Mouse (Mus musculus): ENCODE data around the gene Glt1d1. TPM values are rescaled to one million over a fixed set of nuclear protein-coding genes. Genes with fewer than 3 reads are reported as not detected.

Glt1d1 gene
- total RNA-seq, 4 experiments from 2014 or later: not detected

DNA sequence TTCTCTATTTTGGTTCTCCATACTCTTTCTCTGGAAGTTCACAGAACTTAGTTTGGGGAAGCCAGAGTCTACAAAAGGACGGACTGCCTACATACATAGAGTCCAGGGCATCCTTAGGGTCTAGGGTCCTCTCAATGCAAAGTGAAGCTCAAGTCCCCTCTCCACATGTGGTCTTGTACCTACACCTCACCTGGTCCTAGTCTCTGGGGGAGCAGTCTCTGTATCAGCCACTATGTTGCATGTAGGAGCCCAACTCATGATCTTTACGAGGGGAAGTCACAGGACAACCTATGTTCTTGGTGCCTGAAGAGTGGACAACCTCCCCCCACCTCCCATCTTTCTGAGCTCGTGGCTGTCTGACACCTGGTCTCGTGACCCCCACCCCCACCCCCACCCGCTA, 391 bp upstream of the Glt1d1 start:
- no peak for DNase-seq (ENCODE audit: low spot score)

- DNase-seq (ENCODE audit: low spot score): no peak
These were observed 1.1 kb downstream of the Glt1d1 start for GRCm38 (mm10) chr5:127633188-127633587.

GRCm38 (mm10) chr5:127633666-127634065, 1.6 kb downstream of the Glt1d1 start:
- no peak for DNase-seq (ENCODE audit: low spot score)

- no peak for DNase-seq (ENCODE audit: low spot score)
These were observed 5.6 kb downstream of the Glt1d1 start for GRCm38 (mm10) chr5:127637622-127638021.

- no peak for DNase-seq (ENCODE audit: low spot score)
These were observed 6.1 kb downstream of the Glt1d1 start for GRCm38 (mm10) chr5:127638177-127638576.

DNA sequence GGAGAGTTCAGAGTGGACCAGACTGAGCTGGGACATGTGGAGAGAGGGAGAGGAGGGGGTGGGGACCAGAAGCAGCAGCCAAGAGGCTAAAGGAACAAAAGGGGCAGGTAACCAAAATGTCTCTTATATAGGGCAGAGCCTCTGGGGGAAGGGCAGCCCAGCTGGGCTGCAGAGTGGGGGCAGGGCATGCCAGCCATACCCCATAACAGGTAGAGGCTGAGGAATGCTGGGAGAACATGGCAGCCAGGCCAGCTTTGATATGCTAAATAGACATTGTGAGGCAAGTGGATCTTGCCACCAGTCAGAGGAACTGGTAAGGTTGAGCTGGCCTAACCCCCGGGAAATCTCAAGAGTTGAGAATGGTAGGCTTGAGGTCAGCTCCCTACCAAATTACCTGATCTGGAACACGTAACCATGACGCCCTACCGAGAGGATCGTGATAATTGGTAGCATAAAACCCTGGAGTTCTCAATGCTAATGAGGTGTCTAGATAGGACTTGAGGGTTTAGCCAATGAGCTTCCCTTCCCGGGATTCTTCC, 7.1 kb downstream of the Glt1d1 start:
- DNase-seq (ENCODE audit: low spot score): no peak

- DNase-seq (ENCODE audit: low spot score): no peak
These were observed 7.6 kb downstream of the Glt1d1 start for GRCm38 (mm10) chr5:127639635-127640034.

DNA sequence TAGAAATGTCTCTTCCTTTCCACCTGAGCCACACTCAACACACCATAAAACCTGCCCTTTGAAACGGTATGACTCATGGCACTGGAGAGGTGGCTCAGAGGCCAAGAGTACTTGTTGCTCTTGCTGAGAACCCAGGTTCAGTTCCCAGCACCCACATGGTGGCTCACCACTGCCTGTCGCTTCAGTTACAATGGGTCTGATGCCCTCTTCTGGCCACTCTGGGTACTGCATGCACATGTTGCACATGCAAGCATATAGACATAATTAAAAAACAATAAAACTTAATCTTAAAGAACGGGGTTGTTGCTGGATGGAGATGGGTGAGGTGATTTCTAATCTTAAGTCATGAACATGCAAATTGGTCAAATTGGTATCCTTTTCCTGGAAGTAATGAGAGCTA, 8.3 kb downstream of the Glt1d1 start:
- no peak for DNase-seq (ENCODE audit: low spot score)

DNA sequence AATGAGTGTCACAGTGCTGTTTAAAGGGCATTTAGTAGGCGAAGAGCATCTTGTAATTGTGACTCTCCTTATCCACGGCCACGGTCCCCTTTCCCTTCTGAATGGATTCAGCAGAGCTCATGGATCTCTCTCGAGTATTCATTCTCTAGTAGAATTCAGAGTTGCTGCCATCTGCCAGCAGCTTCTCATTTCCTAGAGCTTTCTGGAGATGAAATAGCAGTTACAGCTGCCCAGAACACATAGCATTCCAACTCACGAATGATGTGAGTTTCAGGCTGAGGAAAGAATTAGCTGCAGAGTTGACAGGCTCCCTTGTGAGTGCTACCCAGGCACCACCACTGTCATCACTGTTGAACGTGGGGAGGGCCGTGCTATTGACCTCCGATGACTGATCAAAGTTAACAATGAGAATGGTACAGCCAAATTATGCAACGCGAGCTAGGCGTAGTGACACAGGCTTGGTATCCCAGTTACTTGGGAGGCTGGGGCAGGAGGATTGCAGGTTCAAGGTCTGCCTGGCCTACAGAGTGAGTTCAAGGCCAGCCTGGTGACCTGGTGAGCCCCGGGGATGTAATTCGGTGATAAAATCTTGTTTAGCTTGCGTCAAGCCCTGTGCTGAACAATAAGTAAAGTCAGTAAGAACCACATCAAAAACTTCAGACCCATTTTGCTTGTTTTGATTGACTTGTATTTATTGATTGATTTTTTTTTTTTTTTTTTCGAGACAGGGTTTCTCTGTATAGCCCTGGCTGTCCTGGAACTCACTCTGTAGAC, 9.3 kb downstream of the Glt1d1 start:
- no peak for DNase-seq (ENCODE audit: low spot score)

GRCm38 (mm10) chr5:127648046-127648445, 16.0 kb downstream of the Glt1d1 start:
- no peak for DNase-seq (ENCODE audit: low spot score)

GRCm38 (mm10) chr5:127649077-127649476, 17.0 kb downstream of the Glt1d1 start:
- DNase-seq (ENCODE audit: low spot score): no peak

DNA sequence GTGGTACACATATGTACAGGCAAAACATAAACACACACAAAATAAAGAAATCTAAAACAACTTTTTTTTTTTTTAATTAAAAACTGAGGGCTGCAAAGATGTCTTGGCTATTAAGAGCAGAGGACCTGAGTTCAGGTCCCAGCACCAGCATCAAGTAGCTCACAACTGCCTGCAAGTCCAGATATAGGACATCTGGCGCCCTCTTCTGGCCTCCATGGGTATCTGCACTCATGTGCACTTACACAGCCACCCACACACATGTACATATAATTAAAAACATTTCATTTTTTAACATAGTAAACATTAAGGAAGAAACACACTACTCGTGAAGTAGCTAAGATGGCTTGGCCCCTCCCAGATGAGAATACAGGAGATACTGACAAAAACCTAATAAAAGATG, 26.2 kb downstream of the Glt1d1 start:
- no peak for DNase-seq (ENCODE audit: low spot score)

GRCm38 (mm10) chr5:127659312-127659711, 27.2 kb downstream of the Glt1d1 start:
- no peak for DNase-seq (ENCODE audit: low spot score)

DNA sequence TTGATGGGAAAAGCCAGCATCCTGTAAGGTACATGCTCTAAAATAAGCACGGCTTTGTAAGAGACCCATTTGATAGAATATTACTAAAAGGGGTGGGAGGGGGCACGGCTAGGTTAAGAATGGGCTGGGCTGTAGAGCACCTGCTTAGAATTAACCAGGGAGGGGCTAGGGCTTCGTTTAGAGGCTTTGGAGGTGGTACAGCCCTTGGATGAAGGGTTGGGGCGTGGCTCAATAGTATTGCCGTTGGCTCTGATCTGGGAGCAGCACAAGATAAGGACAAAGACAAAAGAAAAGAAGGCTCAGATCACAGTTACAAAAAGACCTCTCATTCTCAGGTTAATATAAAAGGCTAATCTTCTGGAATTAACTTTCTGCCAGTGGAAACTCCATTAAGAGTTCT, 28.2 kb downstream of the Glt1d1 start:
- no peak for DNase-seq (ENCODE audit: low spot score)

- DNase-seq (ENCODE audit: low spot score): no peak
These were observed 28.9 kb downstream of the Glt1d1 start for GRCm38 (mm10) chr5:127660979-127661378.

DNA sequence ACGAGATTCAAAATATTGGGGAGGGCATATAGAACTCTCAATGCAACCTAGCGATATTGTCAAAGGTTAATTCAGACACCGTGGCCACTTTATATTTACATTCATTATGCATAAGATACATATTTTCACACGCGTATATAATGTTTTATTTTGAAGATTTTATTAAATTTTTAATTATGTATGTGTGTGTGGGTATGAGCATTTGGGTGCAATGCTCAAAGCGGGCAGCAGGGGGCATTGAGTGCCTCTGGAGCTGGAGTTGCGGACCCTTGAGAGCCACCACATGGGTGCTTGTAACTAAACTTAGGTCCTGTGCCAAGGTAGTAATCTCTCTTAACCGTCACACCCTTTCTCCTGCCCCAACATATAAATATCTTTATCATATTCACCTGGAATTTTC, 41.9 kb downstream of the Glt1d1 start:
- no peak for DNase-seq (ENCODE audit: low spot score)

DNA sequence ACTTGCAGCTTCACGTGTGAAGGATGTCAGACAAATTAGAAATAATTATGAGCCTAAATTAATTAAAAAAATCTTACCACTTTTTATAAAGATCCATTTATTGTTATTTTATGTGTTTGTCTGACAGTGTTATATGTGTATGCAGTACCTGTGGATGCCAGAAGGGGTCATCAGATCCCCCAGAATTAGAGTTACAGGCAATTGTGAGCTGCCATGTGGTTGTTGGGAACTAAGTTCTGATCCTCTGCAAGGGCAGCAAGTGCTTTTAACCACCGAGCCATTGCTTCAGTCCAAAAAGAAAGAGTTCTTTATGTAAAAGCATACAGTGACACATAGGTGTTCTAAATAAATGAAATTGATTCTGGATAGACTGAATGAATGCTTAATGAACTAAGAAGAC, 45.5 kb downstream of the Glt1d1 start:
- DNase-seq (ENCODE audit: low spot score): no peak

DNA sequence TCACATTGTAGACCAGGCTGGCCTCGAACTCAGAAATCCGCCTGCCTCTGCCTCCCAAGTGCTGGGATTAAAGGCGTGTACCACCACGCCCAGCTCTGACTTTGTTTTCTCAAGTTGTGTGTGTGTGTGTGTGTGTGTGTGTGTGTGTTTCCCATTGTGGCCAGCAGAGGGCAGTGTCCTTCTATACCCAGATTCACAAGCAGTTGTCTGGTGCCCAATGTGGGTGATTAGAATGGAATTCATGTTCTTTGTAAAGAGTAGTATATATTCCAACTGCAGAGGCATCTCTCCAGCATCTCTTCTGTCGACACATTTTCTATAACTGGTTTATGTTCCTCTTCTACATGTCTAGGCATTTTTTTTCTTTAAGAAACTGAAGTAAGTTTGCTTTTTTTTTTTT, 46.4 kb downstream of the Glt1d1 start:
- no peak for DNase-seq (ENCODE audit: low spot score)

DNA sequence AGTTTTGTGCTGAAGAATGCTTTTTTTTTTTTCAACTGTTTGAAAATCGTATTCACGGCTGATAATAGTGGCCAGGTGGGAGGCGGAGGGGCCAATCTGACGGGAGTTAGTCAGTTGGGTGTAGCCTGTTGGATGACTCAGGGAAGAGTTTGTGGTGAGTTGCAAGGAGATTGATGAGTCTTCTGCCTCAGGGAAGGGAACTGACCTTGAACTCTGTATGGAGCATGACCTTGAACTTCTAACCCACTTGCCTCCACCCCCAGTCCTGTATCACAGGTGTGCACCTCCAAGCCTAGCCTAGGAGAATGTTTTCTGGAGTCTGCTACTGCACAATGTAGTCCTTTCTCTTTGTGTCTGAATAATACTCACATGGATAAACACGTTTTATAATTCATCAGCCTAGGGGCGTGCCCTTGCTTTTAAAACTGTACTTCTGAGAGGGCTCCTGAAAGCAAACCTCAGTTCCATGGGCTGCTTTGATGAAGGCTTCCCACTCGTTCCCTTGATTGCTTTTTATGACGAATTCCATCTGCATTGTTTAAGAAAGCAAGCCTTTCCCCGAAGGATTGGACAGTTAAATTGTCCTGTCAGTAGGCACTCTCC, 56.6 kb downstream of the Glt1d1 start:
- no peak for DNase-seq (ENCODE audit: low spot score)

DNA sequence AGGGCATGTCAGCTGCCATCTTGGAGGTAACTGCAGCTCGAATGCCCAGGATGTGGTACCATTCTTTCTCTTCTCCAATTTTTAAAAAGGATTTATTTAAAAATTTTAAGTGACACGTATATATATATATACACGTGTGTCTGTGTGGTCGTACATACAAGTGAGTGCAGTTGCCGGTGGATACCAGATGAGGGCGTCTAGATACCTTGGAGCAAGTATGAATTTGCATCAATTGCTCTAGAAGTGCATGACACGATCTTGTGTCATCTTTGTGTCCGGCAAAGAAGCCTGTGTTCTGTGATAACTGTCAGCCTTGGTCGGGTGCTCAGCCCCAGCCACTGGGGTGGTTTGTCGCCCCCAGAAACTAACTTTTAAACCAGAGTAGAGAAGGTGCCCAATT, 59.0 kb downstream of the Glt1d1 start:
- no peak for DNase-seq (ENCODE audit: low spot score)

DNA sequence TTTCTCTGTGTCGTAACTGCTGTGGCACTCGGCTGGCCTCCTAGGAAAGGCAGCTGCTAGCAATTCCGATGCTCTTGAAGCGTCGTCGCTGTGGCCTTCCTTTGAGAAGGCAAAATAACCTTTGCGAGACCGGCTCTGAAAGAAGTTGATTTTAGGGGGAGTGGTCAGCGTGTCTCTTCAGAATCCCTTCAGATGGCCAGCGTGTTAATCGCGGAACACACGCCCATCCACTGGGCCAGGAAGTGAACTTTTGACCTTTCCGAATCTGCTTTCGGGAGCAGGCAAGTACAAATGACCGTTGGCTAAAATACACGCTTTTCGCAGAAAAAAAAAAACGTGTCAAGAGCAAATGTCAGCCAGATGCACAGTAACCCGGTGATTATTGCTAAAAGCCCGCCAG, 59.5 kb downstream of the Glt1d1 start:
- DNase-seq (ENCODE audit: low spot score): no peak

DNA sequence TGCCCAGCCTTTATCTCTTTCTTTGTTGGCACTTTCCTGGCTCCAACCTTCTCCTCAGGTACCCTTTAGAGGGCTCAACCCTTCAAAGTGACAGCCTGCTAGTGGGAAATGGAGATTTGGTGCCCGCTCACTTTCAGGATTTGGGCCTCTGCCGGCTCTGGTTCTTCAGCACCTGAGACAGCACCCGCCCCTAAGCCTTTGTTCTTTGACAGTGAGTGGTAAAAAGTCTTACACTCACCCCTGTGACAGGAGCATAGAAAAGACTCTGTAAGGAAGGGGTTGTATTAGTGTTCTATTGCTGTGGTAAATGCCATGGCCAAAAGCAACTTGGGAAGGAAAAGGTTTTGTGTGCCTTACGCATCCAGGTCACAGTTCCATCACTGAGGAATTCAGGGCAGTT, 63.8 kb downstream of the Glt1d1 start:
- DNase-seq (ENCODE audit: low spot score): no peak

DNA sequence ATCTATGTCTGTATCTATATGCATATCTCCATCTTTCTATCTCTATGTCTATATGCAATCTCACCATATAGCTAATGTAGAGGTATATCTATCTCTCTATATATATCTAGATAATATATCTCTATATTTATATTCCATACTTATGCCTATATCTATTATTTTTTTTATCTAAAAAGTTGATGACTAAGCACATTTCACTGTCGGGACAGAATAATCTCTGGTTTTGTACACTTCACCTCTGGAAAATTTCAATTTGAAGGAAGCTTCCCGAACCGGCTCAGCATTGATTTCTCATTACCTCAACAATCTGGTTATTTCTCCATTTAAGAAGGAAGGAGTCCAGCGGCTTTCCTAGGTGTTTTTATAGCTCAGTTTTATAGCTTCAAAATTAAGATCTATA, 64.5 kb downstream of the Glt1d1 start:
- no peak for DNase-seq (ENCODE audit: low spot score)

All from heart, adult 8-10 months (tissue).